Mouse (Mus musculus): ENCODE measurements around the gene Agfg2. TPM values are rescaled to one million over a fixed set of nuclear protein-coding genes. Genes with fewer than 3 reads are reported as not detected.

The Agfg2 gene
- polyA plus RNA-seq, 1 experiment from 2014 or later, result 23.0 TPM

GRCm38 (mm10) chr5:137699850-137700249 is 15.3 kb upstream of the Agfg2 start:
- Histone ChIP-seq H3K27ac (replicated peaks) (no peak overlapping the region), H3K9me3 (no peaks in the 10 kb centered on the region), H3K36me3 (replicated peaks) (no peaks in the 10 kb centered on the region), H3K4me3 (no peak overlapping the region), H3K4me1 (no peaks in the 10 kb centered on the region), H3K27me3 (replicated peaks; ENCODE audit: low read depth, poor library complexity, severe bottlenecking) (no peaks in the 10 kb centered on the region)
- DNase-seq (ENCODE audit: low spot score), result no peak
- 63% methylated on average over 2 of the region's 2 CpGs for WGBS

GRCm38 (mm10) chr5:137699080-137699479 is 14.6 kb upstream of the Agfg2 start:
- no peak overlapping the region for H3K4me3 ChIP-seq
- DNase-seq (ENCODE audit: low spot score), result no peak
- no peaks in the 10 kb centered on the region for H3K27me3 ChIP-seq (replicated peaks; ENCODE audit: low read depth, poor library complexity, severe bottlenecking)
- no peak overlapping the region for H3K27ac ChIP-seq (replicated peaks)
- no peaks in the 10 kb centered on the region for H3K4me1 ChIP-seq
- H3K9me3 ChIP-seq, result no peaks in the 10 kb centered on the region
- 79% methylated on average over 3 of the region's 3 CpGs for WGBS
- H3K36me3 ChIP-seq (replicated peaks), result no peaks in the 10 kb centered on the region

DNA sequence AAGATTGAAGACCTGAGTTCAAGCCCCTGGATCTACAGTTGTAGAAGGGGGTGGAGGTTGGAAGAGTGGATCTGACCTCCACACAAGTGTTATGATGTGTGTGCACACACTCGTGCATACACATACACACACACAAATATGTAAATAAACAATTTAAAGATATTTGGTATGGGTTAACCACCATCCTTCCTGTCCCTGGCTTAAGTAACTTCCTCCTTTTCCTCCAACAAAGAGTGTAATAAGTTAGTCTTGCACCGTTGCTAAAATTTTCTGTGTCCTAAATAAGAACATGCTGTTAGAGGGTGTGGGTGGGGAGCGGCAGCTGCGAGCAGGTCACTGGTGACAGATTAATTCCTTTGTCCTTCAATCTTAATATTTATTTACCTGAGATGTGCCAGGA is 11.4 kb upstream of the Agfg2 start:
- WGBS, result 85% methylated on average over 4 of the region's 4 CpGs
- Histone ChIP-seq H3K36me3 (replicated peaks) (no peaks in the 10 kb centered on the region), H3K9me3 (no peaks in the 10 kb centered on the region), H3K4me3 (no peak overlapping the region), H3K27me3 (replicated peaks; ENCODE audit: low read depth, poor library complexity, severe bottlenecking) (no peaks in the 10 kb centered on the region), H3K27ac (replicated peaks) (no peak overlapping the region), H3K4me1 (no peaks in the 10 kb centered on the region)
- DNase-seq (ENCODE audit: low spot score), result no peak

- H3K27me3 ChIP-seq (replicated peaks; ENCODE audit: low read depth, poor library complexity, severe bottlenecking), result 0 out of 2 replicates have a peak, but pooled peaks cover 4% of the 10 kb centered on the region
- no peak overlapping the region for H3K4me3 ChIP-seq
- no peaks in the 10 kb centered on the region for H3K36me3 ChIP-seq (replicated peaks)
- H3K9me3 ChIP-seq, result no peaks in the 10 kb centered on the region
- WGBS, result 68% methylated on average over 3 of the region's 3 CpGs
- H3K27ac ChIP-seq (replicated peaks), result no peak overlapping the region
- no peak for DNase-seq (ENCODE audit: low spot score)
- H3K4me1 ChIP-seq, result 0 out of 2 replicates have a peak, but pooled peaks cover 3% of the 10 kb centered on the region
Measured at GRCm38 (mm10) chr5:137694796-137695195, 10.3 kb upstream of the Agfg2 start.

DNA sequence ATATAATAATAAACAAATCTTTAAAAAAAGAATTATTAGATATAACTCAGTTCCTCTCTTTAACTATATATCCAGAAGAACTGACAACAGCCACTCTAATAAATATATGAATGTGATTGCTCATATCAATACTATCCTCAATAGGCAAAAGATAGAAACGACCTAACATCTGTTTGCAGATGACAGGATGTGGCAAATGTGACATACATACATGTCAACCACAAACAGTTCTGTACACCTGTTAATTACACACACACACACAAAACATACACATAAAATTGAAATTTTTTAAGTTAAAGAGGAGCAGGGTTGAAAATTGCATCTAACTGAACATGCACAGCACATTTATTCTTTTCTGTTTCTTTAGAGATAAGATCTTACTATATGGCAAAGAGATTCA is 7.4 kb upstream of the Agfg2 start:
- no peaks in the 10 kb centered on the region for H3K9me3 ChIP-seq
- H3K36me3 ChIP-seq (replicated peaks), result no peaks in the 10 kb centered on the region
- no peak overlapping the region for H3K27ac ChIP-seq (replicated peaks)
- H3K4me1 ChIP-seq, result 0 out of 2 replicates have a peak, but pooled peaks cover 3% of the 10 kb centered on the region
- H3K4me3 ChIP-seq, result no peak overlapping the region
- WGBS, result 77% methylated on average over 1 of the region's 1 CpGs
- H3K27me3 ChIP-seq (replicated peaks; ENCODE audit: low read depth, poor library complexity, severe bottlenecking), result 0 out of 2 replicates have a peak, but pooled peaks cover 6% of the 10 kb centered on the region
- DNase-seq (ENCODE audit: low spot score), result no peak

GRCm38 (mm10) chr5:137690531-137690930 is 6.0 kb upstream of the Agfg2 start:
- peaks cover 19% of the 10 kb centered on the region for H3K27me3 ChIP-seq (replicated peaks; ENCODE audit: low read depth, poor library complexity, severe bottlenecking)
- 69% methylated on average over 9 of the region's 9 CpGs for WGBS
- no peak overlapping the region for H3K4me3 ChIP-seq
- no peaks in the 10 kb centered on the region for H3K9me3 ChIP-seq
- 0 out of 2 replicates have a peak, but pooled peaks cover 3% of the 10 kb centered on the region for H3K4me1 ChIP-seq
- no peak overlapping the region for H3K27ac ChIP-seq (replicated peaks)
- no peaks in the 10 kb centered on the region for H3K36me3 ChIP-seq (replicated peaks)
- DNase-seq (ENCODE audit: low spot score), result no peak

- WGBS, result 88% methylated on average over 3 of the region's 3 CpGs
- no peak for DNase-seq (ENCODE audit: low spot score)
- Histone ChIP-seq H3K9me3 (no peaks in the 10 kb centered on the region), H3K4me3 (no peak overlapping the region), H3K27ac (replicated peaks) (no peak overlapping the region), H3K27me3 (replicated peaks; ENCODE audit: low read depth, poor library complexity, severe bottlenecking) (peaks cover 22% of the 10 kb centered on the region), H3K36me3 (replicated peaks) (no peaks in the 10 kb centered on the region), H3K4me1 (0 out of 2 replicates have a peak, but pooled peaks cover 3% of the 10 kb centered on the region)
Measured at GRCm38 (mm10) chr5:137689974-137690373, 5.4 kb upstream of the Agfg2 start.

DNA sequence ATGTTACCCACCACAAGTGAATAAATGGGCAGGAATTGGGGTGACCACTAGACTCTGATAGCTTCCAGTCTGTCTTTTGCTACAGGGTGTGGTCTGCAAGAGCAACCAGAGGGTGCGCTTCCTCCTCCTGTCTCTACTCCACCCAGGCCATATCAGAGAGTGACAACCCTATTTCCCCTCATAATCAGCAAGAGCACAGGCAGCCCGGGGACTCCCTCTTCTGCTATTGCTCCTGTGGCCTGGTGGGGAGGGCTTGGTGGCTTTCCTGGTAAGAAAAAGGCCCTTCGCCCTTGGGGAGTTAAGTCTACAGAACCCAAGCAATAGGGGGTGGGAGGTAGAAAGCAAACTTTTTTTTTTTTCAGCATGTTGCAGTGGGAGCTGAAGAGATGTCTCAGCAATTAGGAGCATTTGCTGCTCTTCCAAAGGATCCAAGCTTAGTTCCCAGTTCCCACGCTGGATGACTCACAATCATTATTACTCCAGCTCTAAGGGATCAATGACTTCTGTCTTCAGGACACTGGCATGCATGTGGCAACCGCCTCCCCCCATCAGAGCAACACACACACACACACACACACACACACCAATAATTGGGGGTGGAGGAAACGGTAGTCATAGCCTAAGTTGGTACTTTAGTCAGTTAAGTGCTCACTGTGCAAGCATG is 1.7 kb upstream of the Agfg2 start:
- H3K27me3 ChIP-seq (replicated peaks; ENCODE audit: low read depth, poor library complexity, severe bottlenecking), result peaks cover 22% of the 10 kb centered on the region
- DNase-seq (ENCODE audit: low spot score), result no peak
- H3K36me3 ChIP-seq (replicated peaks), result peaks cover 11% of the 10 kb centered on the region
- H3K4me3 ChIP-seq, result no peak overlapping the region
- 79% methylated on average over 6 of the region's 6 CpGs for WGBS
- no peak overlapping the region; the same call in 1 of the 2 replicates for H3K27ac ChIP-seq (replicated peaks)
- H3K4me1 ChIP-seq, result peaks cover 19% of the 10 kb centered on the region
- no peaks in the 10 kb centered on the region for H3K9me3 ChIP-seq

DNA sequence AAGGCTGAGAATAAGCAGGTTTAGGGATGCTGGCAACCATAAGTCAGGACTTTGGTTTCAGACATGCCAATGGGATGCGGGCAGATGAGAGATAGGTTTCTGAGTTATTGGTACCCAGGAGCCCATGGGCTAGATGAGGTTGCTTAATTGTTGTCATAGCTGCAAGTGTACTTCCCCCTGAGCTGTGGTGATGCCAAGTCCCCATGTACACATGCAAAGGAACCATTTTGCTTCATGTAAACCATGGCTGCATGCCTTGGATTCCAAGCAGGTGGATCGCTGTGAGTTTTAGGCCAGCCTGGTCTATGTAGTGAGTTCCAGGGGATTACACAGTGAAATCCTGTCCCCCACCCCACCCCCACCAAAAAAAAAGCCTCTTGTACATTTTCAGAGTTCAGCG is 1.1 kb upstream of the Agfg2 start:
- no peak for DNase-seq (ENCODE audit: low spot score)
- WGBS, result 94% methylated on average over 3 of the region's 3 CpGs
- H3K27ac ChIP-seq (replicated peaks), result peak overlapping the region; percentile 16; the same call in 1 of the 2 replicates

GRCm38 (mm10) chr5:137683388-137684293 is 885 bp downstream of the Agfg2 start:
- Histone ChIP-seq H3K4me1 (peaks cover 16% of the 10 kb centered on the region), H3K27ac (replicated peaks) (peak overlapping the region; percentile 87), H3K4me3 (peak overlapping the region; percentile 85), H3K27me3 (replicated peaks; ENCODE audit: low read depth, poor library complexity, severe bottlenecking) (peaks cover 17% of the 10 kb centered on the region), H3K36me3 (replicated peaks) (peaks cover 29% of the 10 kb centered on the region), H3K9me3 (no peaks in the 10 kb centered on the region)
- DNase-seq (ENCODE audit: low spot score), result peak; percentile 15
- 18% methylated on average over 28 of the region's 28 CpGs for WGBS

More for the DNA sequence above, 1.1 kb upstream of the Agfg2 start:
- H3K9me3 ChIP-seq, result no peaks in the 10 kb centered on the region
- peaks cover 21% of the 10 kb centered on the region for H3K27me3 ChIP-seq (replicated peaks; ENCODE audit: low read depth, poor library complexity, severe bottlenecking)
- H3K4me1 ChIP-seq, result peaks cover 18% of the 10 kb centered on the region
- 0 out of 2 replicates have a peak overlapping the region, but pooled peaks have one; percentile 85 for H3K4me3 ChIP-seq
- peaks cover 17% of the 10 kb centered on the region for H3K36me3 ChIP-seq (replicated peaks)

DNA sequence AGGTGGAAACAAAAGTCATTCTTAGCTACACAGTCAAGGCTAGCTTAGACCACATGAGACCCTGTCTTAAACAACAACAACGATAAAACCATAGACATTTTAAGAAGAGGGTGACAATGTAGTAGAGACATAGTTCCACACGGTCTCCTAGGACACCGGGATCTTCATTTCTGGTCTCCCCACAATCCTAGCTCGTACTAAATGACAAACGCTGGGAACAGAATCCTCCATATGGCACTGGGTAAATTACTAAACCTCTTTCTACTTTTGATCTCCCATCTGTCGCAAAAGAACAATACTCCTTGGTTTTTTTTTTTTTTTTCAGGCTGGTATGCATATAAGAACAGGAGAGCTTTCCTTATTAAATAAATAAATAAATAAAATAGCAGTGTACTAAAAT is 2.0 kb downstream of the Agfg2 start:
- Histone ChIP-seq H3K9me3 (no peaks in the 10 kb centered on the region), H3K4me3 (peak overlapping the region; percentile 5; the same call in 1 of the 2 replicates), H3K4me1 (peaks cover 16% of the 10 kb centered on the region), H3K27me3 (replicated peaks; ENCODE audit: low read depth, poor library complexity, severe bottlenecking) (peaks cover 17% of the 10 kb centered on the region), H3K27ac (replicated peaks) (no peak overlapping the region), H3K36me3 (replicated peaks) (peaks cover 36% of the 10 kb centered on the region)
- no peak for DNase-seq (ENCODE audit: low spot score)
- WGBS, result 94% methylated on average over 6 of the region's 6 CpGs

DNA sequence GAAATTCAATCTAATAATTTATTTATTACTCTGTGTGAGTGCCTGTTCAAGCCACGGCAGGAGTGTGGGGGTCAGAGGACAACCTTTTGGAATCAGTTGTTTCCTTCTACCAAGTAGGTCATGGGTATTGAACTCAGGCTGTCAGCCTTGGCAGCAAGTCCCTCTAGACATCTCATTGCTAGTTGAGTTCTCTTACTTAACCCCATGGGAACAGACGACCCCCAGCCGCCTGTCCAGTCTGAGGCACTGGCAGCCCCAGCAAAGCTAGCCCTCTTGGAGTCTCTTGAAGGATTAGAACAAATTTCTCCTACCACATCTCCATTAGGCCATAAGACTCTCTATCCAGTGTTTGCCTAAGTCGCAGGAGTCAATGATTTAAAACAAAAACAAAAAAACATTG is 4.8 kb downstream of the Agfg2 start:
- Histone ChIP-seq H3K4me1 (peaks cover 16% of the 10 kb centered on the region), H3K27me3 (replicated peaks; ENCODE audit: low read depth, poor library complexity, severe bottlenecking) (no peaks in the 10 kb centered on the region), H3K36me3 (replicated peaks) (peaks cover 51% of the 10 kb centered on the region), H3K27ac (replicated peaks) (no peak overlapping the region), H3K4me3 (no peak overlapping the region), H3K9me3 (no peaks in the 10 kb centered on the region)
- no peak for DNase-seq (ENCODE audit: low spot score)
- 89% methylated on average over 4 of the region's 4 CpGs for WGBS

All from embryonic facial prominence, embryonic 10.5 days (tissue).